ENCODE assay signal across 9 mouse cellular contexts in genomic region chr9:118881281-118881945, GRCm38 (mm10). TPM values are rescaled to one million over a fixed set of nuclear protein-coding genes. Genes with fewer than 3 reads are reported as not detected.
DNase-seq lines count a peak whose midpoint lies in the region; ATAC-seq and TF ChIP-seq lines count a peak whose summit lies in the region.
"Had no signal": no experiment of that assay in that cellular context is flagged by ENCODE, and none has a peak within 500 bp of the region (broad histone marks: within the 10 kb centered on the region; RNA-seq: fewer than 3 reads in every experiment).

No protein-coding gene starts in this region.

- no peak overlapping the region for H3K27ac ChIP-seq in left cerebral cortex, adult 2 months
- H3K27ac ChIP-seq: embryonic facial prominence, embryonic 12.5 days had no signal

- peak; percentile 55 for TF ChIP-seq CTCF in left cerebral cortex, adult 2 months (IDR thresholded peaks at IDR 0.05)

- intact Hi-C loops in left cerebral cortex, adult 2 months (cut with DNase I): no loop called here
- intact Hi-C loops in left cerebral cortex, postnatal 25 days (cut with DNase I): no loop called here
- intact Hi-C loops in left cerebral cortex, postnatal 4 days (cut with DNase I): no loop called here

- DNase-seq in left cerebral cortex, adult 2 months (ENCODE audit: extremely low spot score in 1 of 2, low spot score in 2 of 2): no peak
- DNase-seq in left cerebral cortex, postnatal 25 days (ENCODE audit: low spot score in 2 of 2): no peak
- DNase-seq in adipocyte (ENCODE audit: low spot score): peak; percentile 6
- DNase-seq in thymus, adult 18-20 months: peak; percentile 11 to 16
- DNase-seq in left cerebral cortex, postnatal 4 days: no peak
- no peak for DNase-seq in ovary, postnatal 36 days (ENCODE audit: low spot score)

- H3K4me3 ChIP-seq in left cerebral cortex, adult 2 months: no peak overlapping the region
- H3K4me3 ChIP-seq: embryonic facial prominence, embryonic 12.5 days had no signal

- peak; percentile 57 for ATAC-seq in granulocyte monocyte progenitor cell, adult 5-6 weeks (replicated peaks; ENCODE audit: poor library complexity, severe bottlenecking)
- no peak for ATAC-seq in inflammation-experienced regulatory T-cells, adult 6 months

RNA-seq across cellular contexts. Expression of gene Ctdspl, which starts 44.8 kb away (rescaled TPM):
- 10 to 100 TPM; 33.9 to 37.5 TPM for total RNA-seq in left cerebral cortex, adult 2 months (2021)
- total RNA-seq in left cerebral cortex, postnatal 25 days (2021): 10 to 100 TPM; 31.9 to 38.7 TPM
- 25.4 and 28.7 TPM in 2 replicates for total RNA-seq in granulocyte monocyte progenitor cell, adult 5-6 weeks (2014; fragmentation: Nextera tagmentation)
- 6.5 and 7.9 TPM in 2 replicates for total RNA-seq in granulocyte monocyte progenitor cell, adult 5-6 weeks (2017)
- polyA plus RNA-seq in inflammation-experienced regulatory T-cells, adult 6 months (2017; shearing (Covaris generic)): 1 to 10 TPM; 1.0 to 1.3 (median 1.3) TPM
- total RNA-seq in left cerebral cortex, postnatal 4 days (2021): 10 to 100 TPM; 18.3 to 19.6 TPM

Comparison
In these comparisons a context has a peak if more than half of its experiments do, and no peak if none do; other contexts are left out.
1. DNase-seq: peak in adipocyte (single experiment) and thymus, adult 18-20 months (2 of 2); none in left cerebral cortex, adult 2 months (0 of 2), left cerebral cortex, postnatal 25 days (0 of 2), left cerebral cortex, postnatal 4 days (single experiment) and ovary, postnatal 36 days (single experiment).